Mouse (Mus musculus): ENCODE results near the gene Fgfr2. TPM values are rescaled to one million over a fixed set of nuclear protein-coding genes. Genes with fewer than 3 reads are reported as not detected.
A peak's percentile ranks its signal among the peaks of the same experiment; 100 is the strongest.

The Fgfr2 gene
- polyA plus RNA-seq, 1 experiment from 2014 or later: 93.6 TPM

DNA sequence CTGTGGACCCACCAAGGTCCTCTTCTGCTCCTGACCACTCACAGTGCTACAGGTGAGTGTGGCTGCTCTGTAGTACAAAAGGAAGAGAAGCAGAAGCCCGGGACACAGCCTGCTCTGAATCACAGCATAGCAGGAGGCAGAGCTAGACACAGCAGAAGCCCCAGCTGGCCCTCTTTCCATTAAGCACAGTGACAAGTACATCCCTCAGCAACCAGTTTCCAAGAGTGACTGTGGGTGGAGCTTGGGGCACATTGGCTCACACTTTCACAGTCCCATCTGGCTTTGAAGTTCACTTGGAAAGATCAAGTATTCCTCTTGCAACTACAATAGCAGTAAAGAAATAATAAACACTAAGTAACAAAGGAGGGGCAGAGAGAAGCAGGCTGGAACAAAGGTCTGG lies 838.4 kb downstream of the Fgfr2 start:
- Histone ChIP-seq H3K27me3 (ENCODE audit: control insufficient read depth, insufficient read depth, low read length) (no peaks in the 10 kb centered on the region), H3K27ac (ENCODE audit: low read depth, low read length) (peak overlapping the region; percentile 60), H3K36me3 (ENCODE audit: control insufficient read depth, insufficient read depth, low read length) (no peaks in the 10 kb centered on the region), H3K4me1 (replicated peaks; ENCODE audit: control insufficient read depth, insufficient read depth, low read length) (peaks cover 20% of the 10 kb centered on the region), H3K4me3 (ENCODE audit: low read depth, low read length) (no peak overlapping the region), H3K9ac (ENCODE audit: low read length) (no peak overlapping the region), H3K4me2 (ENCODE audit: low read depth, low read length, severe bottlenecking) (no peak overlapping the region), H3K9me3 (ENCODE audit: control insufficient read depth, low read length) (no peaks in the 10 kb centered on the region)
- no peak for DNase-seq (ENCODE audit: low spot score)
- 22% methylated on average over 1 of the region's 1 CpGs for WGBS
- peak; percentile 59; the same call in 1 of the 2 replicates for ATAC-seq (replicated peaks; ENCODE audit: low FRiP score)

DNA sequence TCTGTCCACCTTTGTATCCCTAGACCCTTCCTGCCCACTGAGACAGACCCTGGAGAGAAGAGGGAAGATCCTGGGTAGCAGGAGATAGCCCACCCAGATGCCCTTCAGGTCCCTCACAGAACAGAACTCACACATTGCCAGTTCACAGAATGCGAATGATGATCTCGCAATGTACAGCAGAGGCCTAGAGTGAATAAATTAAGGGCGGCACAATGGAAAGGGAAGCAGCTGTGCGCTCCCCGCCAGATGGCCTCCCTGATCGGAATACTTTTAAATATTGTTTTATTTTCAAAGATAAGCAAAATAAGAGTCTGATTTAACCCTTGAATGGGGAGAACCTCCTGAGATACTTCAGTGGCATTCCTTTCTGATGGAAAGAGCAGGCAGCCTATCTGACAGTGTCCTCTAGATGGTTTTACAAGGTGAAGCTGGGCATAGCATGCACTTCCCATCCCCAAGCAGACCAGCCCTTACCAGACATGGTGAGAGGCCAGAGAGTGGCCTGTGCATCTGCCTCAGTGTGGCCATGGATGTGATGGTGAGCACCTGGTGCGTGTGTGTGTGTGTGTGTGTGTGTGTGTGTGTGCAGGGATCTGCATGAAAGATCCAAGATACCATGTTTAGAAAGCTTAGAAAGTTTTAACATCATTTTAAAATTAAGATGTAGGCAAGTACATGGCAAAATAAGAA lies 839.0 kb downstream of the Fgfr2 start:
- WGBS: 61% methylated on average over 7 of the region's 7 CpGs
- Histone ChIP-seq H3K36me3 (ENCODE audit: control insufficient read depth, insufficient read depth, low read length) (no peaks in the 10 kb centered on the region), H3K4me1 (replicated peaks; ENCODE audit: control insufficient read depth, insufficient read depth, low read length) (peaks cover 20% of the 10 kb centered on the region), H3K9me3 (ENCODE audit: control insufficient read depth, low read length) (no peaks in the 10 kb centered on the region), H3K4me3 (ENCODE audit: low read depth, low read length) (no peak overlapping the region), H3K4me2 (ENCODE audit: low read depth, low read length, severe bottlenecking) (no peak overlapping the region), H3K27ac (ENCODE audit: low read depth, low read length) (peak overlapping the region; percentile 60), H3K9ac (ENCODE audit: low read length) (peak overlapping the region; percentile 39; the same call in 1 of the 2 replicates), H3K27me3 (ENCODE audit: control insufficient read depth, insufficient read depth, low read length) (no peaks in the 10 kb centered on the region)
- DNase-seq (ENCODE audit: low spot score) (no peak), ATAC-seq (replicated peaks; ENCODE audit: low FRiP score) (peak; percentile 66; the same call in 1 of the 2 replicates)

GRCm38 (mm10) chr7:132282576-132282975 lies 840.6 kb downstream of the Fgfr2 start:
- H3K9ac ChIP-seq (ENCODE audit: low read length): no peak overlapping the region
- WGBS: 92% methylated on average over 2 of the region's 2 CpGs
- ATAC-seq (replicated peaks; ENCODE audit: low FRiP score) (no peak), DNase-seq (ENCODE audit: low spot score) (no peak)
- H3K27ac ChIP-seq (ENCODE audit: low read depth, low read length): no peak overlapping the region
- H3K4me1 ChIP-seq (replicated peaks; ENCODE audit: control insufficient read depth, insufficient read depth, low read length): peaks cover 15% of the 10 kb centered on the region; the same call in 1 of the 2 replicates
- H3K4me3 ChIP-seq (ENCODE audit: low read depth, low read length): no peak overlapping the region
- H3K36me3 ChIP-seq (ENCODE audit: control insufficient read depth, insufficient read depth, low read length): no peaks in the 10 kb centered on the region
- no peaks in the 10 kb centered on the region for H3K9me3 ChIP-seq (ENCODE audit: control insufficient read depth, low read length)
- H3K27me3 ChIP-seq (ENCODE audit: control insufficient read depth, insufficient read depth, low read length): no peaks in the 10 kb centered on the region
- H3K4me2 ChIP-seq (ENCODE audit: low read depth, low read length, severe bottlenecking): no peak overlapping the region

GRCm38 (mm10) chr7:132282161-132282560 lies 841.0 kb downstream of the Fgfr2 start:
- H3K9me3 ChIP-seq (ENCODE audit: control insufficient read depth, low read length): no peaks in the 10 kb centered on the region
- ATAC-seq (replicated peaks; ENCODE audit: low FRiP score): no peak
- no peak overlapping the region for H3K9ac ChIP-seq (ENCODE audit: low read length)
- H3K4me2 ChIP-seq (ENCODE audit: low read depth, low read length, severe bottlenecking): no peak overlapping the region
- H3K27ac ChIP-seq (ENCODE audit: low read depth, low read length): 0 out of 2 replicates have a peak overlapping the region, but pooled peaks have one; percentile 25
- no peak for DNase-seq (ENCODE audit: low spot score)
- no peaks in the 10 kb centered on the region for H3K36me3 ChIP-seq (ENCODE audit: control insufficient read depth, insufficient read depth, low read length)
- H3K27me3 ChIP-seq (ENCODE audit: control insufficient read depth, insufficient read depth, low read length): no peaks in the 10 kb centered on the region
- peaks cover 14% of the 10 kb centered on the region; the same call in 1 of the 2 replicates for H3K4me1 ChIP-seq (replicated peaks; ENCODE audit: control insufficient read depth, insufficient read depth, low read length)
- 83% methylated on average over 3 of the region's 3 CpGs for WGBS
- H3K4me3 ChIP-seq (ENCODE audit: low read depth, low read length): no peak overlapping the region

DNA sequence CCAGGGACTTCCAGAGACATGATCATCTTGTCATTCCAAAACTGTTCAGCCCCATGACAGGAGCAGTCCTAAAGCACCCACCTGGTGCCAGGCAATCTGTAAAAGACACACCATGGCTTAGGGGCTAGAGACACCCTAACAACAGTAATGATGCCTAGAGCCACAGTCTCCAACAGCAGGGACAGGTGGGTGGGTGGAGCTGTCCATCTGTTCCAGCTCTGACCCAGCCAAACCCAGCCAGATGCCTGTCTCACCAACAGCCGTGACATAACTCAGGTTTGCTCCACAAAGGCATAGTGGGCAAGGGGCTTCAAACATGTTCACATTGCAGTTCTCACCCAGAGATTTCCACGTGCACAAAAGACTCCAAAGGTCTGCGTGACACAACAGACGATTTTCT lies 841.4 kb downstream of the Fgfr2 start:
- Histone ChIP-seq H3K27me3 (ENCODE audit: control insufficient read depth, insufficient read depth, low read length) (no peaks in the 10 kb centered on the region), H3K4me1 (replicated peaks; ENCODE audit: control insufficient read depth, insufficient read depth, low read length) (peaks cover 10% of the 10 kb centered on the region; the same call in 1 of the 2 replicates), H3K9ac (ENCODE audit: low read length) (no peak overlapping the region), H3K4me3 (ENCODE audit: low read depth, low read length) (no peak overlapping the region), H3K36me3 (ENCODE audit: control insufficient read depth, insufficient read depth, low read length) (no peaks in the 10 kb centered on the region), H3K4me2 (ENCODE audit: low read depth, low read length, severe bottlenecking) (no peak overlapping the region), H3K27ac (ENCODE audit: low read depth, low read length) (no peak overlapping the region), H3K9me3 (ENCODE audit: control insufficient read depth, low read length) (no peaks in the 10 kb centered on the region)
- ATAC-seq (replicated peaks; ENCODE audit: low FRiP score): no peak
- 78% methylated on average over 4 of the region's 4 CpGs for WGBS
- DNase-seq (ENCODE audit: low spot score): no peak

DNA sequence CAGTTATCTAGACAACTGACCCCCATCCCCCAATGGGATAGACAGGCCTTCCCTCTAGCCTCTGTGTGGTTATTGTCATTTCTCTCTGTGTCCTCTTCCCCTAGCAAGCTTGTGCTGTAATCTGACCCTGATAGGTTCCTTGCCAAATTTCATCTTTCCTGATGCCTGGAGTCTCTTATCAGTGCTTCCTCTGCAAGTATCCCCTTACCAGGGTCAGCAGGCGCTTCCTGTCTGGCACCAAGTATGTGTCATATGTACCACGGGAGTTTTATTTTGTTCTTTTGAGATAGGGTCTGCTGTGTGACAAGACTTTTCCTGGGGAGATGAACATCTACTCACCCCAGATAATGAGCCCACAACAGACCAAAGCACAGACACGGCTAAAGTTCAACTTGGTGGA lies 844.5 kb downstream of the Fgfr2 start:
- Histone ChIP-seq H3K9ac (ENCODE audit: low read length) (no peak overlapping the region), H3K4me2 (ENCODE audit: low read depth, low read length, severe bottlenecking) (no peak overlapping the region), H3K27me3 (ENCODE audit: control insufficient read depth, insufficient read depth, low read length) (no peaks in the 10 kb centered on the region), H3K36me3 (ENCODE audit: control insufficient read depth, insufficient read depth, low read length) (no peaks in the 10 kb centered on the region), H3K9me3 (ENCODE audit: control insufficient read depth, low read length) (no peaks in the 10 kb centered on the region), H3K4me1 (replicated peaks; ENCODE audit: control insufficient read depth, insufficient read depth, low read length) (0 out of 2 replicates have a peak, but pooled peaks cover 2% of the 10 kb centered on the region), H3K27ac (ENCODE audit: low read depth, low read length) (no peak overlapping the region), H3K4me3 (ENCODE audit: low read depth, low read length) (no peak overlapping the region)
- DNase-seq (ENCODE audit: low spot score): no peak
- no peak for ATAC-seq (replicated peaks; ENCODE audit: low FRiP score)
- 89% methylated on average over 3 of the region's 3 CpGs for WGBS

GRCm38 (mm10) chr7:132276287-132276686 lies 846.9 kb downstream of the Fgfr2 start:
- Histone ChIP-seq H3K36me3 (ENCODE audit: control insufficient read depth, insufficient read depth, low read length) (no peaks in the 10 kb centered on the region), H3K4me3 (ENCODE audit: low read depth, low read length) (no peak overlapping the region)
- 63% methylated on average over 5 of the region's 5 CpGs for WGBS

GRCm38 (mm10) chr7:132273741-132274513 lies 849.2 kb downstream of the Fgfr2 start:
- Histone ChIP-seq H3K4me3 (ENCODE audit: low read depth, low read length) (no peak overlapping the region), H3K4me1 (replicated peaks; ENCODE audit: control insufficient read depth, insufficient read depth, low read length) (0 out of 2 replicates have a peak, but pooled peaks cover 2% of the 10 kb centered on the region), H3K9ac (ENCODE audit: low read length) (no peak overlapping the region), H3K27me3 (ENCODE audit: control insufficient read depth, insufficient read depth, low read length) (no peaks in the 10 kb centered on the region), H3K27ac (ENCODE audit: low read depth, low read length) (no peak overlapping the region), H3K4me2 (ENCODE audit: low read depth, low read length, severe bottlenecking) (no peak overlapping the region), H3K36me3 (ENCODE audit: control insufficient read depth, insufficient read depth, low read length) (no peaks in the 10 kb centered on the region), H3K9me3 (ENCODE audit: control insufficient read depth, low read length) (no peaks in the 10 kb centered on the region)
- DNase-seq (ENCODE audit: low spot score) (no peak), ATAC-seq (replicated peaks; ENCODE audit: low FRiP score) (no peak)
- WGBS: 35% methylated on average over 2 of the region's 2 CpGs

More at GRCm38 (mm10) chr7:132276287-132276686, 846.9 kb downstream of the Fgfr2 start:
- Histone ChIP-seq H3K4me1 (replicated peaks; ENCODE audit: control insufficient read depth, insufficient read depth, low read length) (0 out of 2 replicates have a peak, but pooled peaks cover 2% of the 10 kb centered on the region), H3K27me3 (ENCODE audit: control insufficient read depth, insufficient read depth, low read length) (no peaks in the 10 kb centered on the region), H3K4me2 (ENCODE audit: low read depth, low read length, severe bottlenecking) (no peak overlapping the region), H3K9me3 (ENCODE audit: control insufficient read depth, low read length) (no peaks in the 10 kb centered on the region), H3K27ac (ENCODE audit: low read depth, low read length) (no peak overlapping the region), H3K9ac (ENCODE audit: low read length) (no peak overlapping the region)
- 0 out of 2 replicates have a peak, but pooled peaks have one; percentile 39 for ATAC-seq (replicated peaks; ENCODE audit: low FRiP score)
- no peak for DNase-seq (ENCODE audit: low spot score)
